Mouse (Mus musculus) brain, embryonic 18.5 days (tissue): ENCODE data around the gene Wipf3.

Experiments
- DNase-seq: peaks from one replicate; pipeline ENCODE4 v3.0.0-alpha.2; 2012; ENCODE audit warnings: low read depth, low spot score

Gene Wipf3

GRCm38 (mm10) chr6:54475926-54476667, 46.7 kb downstream of the Wipf3 start:
- DNase-seq = no peak

- DNase-seq = peak; percentile 58
Observed at GRCm38 (mm10) chr6:54478646-54479324, 49.4 kb downstream of the Wipf3 start.

GRCm38 (mm10) chr6:54481390-54482112, 52.1 kb downstream of the Wipf3 start:
- no peak for DNase-seq

- DNase-seq = no peak
Observed at GRCm38 (mm10) chr6:54485000-54485399, 55.6 kb downstream of the Wipf3 start.

GRCm38 (mm10) chr6:54485435-54485901, 56.1 kb downstream of the Wipf3 start:
- no peak for DNase-seq

GRCm38 (mm10) chr6:54485973-54486569, 56.7 kb downstream of the Wipf3 start:
- no peak for DNase-seq

GRCm38 (mm10) chr6:54491074-54491473, 61.7 kb downstream of the Wipf3 start:
- DNase-seq = no peak

GRCm38 (mm10) chr6:54494097-54494496, 64.7 kb downstream of the Wipf3 start:
- DNase-seq = no peak

- no peak for DNase-seq
Observed at GRCm38 (mm10) chr6:54494612-54495398, 65.4 kb downstream of the Wipf3 start.

- no peak for DNase-seq
Observed at GRCm38 (mm10) chr6:54496214-54496613, 66.8 kb downstream of the Wipf3 start.

- no peak for DNase-seq
Observed at GRCm38 (mm10) chr6:54502661-54503115, 73.3 kb downstream of the Wipf3 start.

- no peak for DNase-seq
Observed at GRCm38 (mm10) chr6:54506318-54506717, 76.9 kb downstream of the Wipf3 start.

- DNase-seq = no peak
Observed at GRCm38 (mm10) chr6:54507002-54507401, 77.6 kb downstream of the Wipf3 start.

GRCm38 (mm10) chr6:54507808-54508207, 78.4 kb downstream of the Wipf3 start:
- DNase-seq = no peak

- DNase-seq = no peak
Observed at GRCm38 (mm10) chr6:54508256-54508793, 78.9 kb downstream of the Wipf3 start.

- no peak for DNase-seq
Observed at GRCm38 (mm10) chr6:54509264-54509663, 79.9 kb downstream of the Wipf3 start.

GRCm38 (mm10) chr6:54512256-54512655, 82.9 kb downstream of the Wipf3 start:
- DNase-seq = no peak

GRCm38 (mm10) chr6:54516512-54517134, 87.2 kb downstream of the Wipf3 start:
- no peak for DNase-seq

- DNase-seq = no peak
Observed at GRCm38 (mm10) chr6:54518758-54519157, 89.4 kb downstream of the Wipf3 start.

GRCm38 (mm10) chr6:54528666-54529065, 99.3 kb downstream of the Wipf3 start:
- DNase-seq = no peak
